Mouse (Mus musculus) skeletal muscle tissue, adult 2 months (tissue): Measurements from ENCODE around the gene Pfkm.

Experiments
- DNase-seq: peaks from one replicate; pipeline ENCODE4 v3.0.0-alpha.2; 2012; ENCODE audit warnings: low read depth, low spot score

The Pfkm gene

DNA sequence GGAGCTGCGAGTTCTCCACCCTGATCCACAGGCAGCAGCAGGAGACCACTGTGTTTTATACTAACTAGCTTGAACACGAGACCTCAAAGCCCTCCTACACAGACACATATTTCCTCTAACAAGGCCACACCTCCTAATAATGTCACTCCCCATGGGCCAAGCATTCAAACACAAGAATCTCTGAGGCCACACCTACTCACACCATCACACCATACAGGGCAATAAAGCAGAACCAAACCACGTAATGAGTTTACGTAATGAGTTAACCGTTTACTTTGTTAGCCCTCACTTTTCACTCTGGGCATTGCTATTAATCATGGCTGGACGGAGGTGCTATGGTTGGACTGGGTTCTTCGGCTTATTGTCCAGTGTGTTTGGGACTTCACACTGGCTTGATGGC, 47.4 kb downstream of the Pfkm start:
- no peak for DNase-seq

DNA sequence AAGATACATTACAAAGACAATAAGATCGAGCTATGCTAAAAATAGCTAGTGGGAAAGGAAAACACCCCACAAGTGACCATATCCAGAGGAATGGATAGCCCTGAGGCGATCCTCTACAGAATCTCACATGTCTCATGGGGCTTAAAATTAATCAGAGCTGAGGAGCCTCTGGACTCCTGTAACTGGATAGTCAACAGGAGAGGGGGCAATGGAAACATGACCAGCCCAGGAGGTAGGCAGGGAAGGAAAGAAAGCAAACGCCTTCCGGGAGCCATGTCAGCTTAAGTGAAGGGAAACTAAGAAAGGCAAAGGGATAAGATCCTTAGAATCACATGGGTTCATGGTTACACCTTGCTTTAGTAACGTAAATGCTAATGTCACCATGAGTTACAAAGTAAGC, 48.4 kb downstream of the Pfkm start:
- DNase-seq: peak; percentile 69

DNA sequence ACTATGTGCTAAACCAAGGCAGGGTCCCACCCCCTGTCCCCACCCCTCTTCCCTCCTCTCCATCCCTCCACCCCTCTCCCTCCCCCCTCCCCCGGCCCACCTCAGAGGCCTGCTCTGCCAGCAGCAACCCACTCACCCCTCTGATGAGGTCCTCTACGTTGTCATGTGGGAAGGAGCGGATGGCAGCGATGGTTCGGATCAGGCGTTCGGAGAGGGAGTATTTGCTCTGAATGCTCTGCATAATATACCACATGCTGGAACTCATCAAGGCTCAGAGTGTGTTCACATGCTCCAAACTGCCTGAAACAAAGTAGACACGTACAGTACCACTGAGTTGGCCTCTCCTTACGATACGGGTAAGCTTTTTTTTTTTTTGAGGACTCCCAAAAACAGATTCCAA, 50.1 kb downstream of the Pfkm start:
- DNase-seq: no peak

DNA sequence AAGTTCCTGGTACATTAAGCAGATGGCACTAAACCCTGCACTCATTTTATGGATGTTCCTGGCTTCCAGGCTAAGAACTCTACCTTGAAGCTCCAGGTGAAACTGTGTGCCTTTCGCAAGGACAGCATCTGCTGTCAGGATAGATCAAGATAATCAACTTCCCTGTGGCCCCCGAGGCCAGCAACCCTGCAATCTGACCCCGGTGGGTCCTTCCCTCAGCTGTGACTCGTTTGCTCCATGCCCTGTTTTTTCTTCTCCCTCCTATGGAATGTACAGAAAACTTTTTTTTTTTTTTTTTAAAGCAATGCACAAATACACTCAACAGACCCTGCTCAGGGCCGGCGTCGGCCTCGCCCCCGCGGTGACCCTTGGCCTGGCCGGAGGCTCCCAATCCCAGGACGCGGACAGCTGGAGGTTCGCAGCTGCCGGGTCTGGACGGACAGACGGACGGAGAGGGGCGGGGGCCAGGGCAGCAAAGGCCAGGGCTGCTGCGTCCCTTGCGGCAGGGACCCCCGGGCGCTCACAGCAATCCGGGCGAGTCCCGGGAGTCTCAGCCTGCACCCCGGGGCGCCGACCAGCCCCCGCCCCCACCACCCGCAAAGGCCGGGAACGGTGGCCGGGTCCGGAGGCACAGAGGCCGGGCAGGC, 52.6 kb downstream of the Pfkm start:
- no peak for DNase-seq

DNA sequence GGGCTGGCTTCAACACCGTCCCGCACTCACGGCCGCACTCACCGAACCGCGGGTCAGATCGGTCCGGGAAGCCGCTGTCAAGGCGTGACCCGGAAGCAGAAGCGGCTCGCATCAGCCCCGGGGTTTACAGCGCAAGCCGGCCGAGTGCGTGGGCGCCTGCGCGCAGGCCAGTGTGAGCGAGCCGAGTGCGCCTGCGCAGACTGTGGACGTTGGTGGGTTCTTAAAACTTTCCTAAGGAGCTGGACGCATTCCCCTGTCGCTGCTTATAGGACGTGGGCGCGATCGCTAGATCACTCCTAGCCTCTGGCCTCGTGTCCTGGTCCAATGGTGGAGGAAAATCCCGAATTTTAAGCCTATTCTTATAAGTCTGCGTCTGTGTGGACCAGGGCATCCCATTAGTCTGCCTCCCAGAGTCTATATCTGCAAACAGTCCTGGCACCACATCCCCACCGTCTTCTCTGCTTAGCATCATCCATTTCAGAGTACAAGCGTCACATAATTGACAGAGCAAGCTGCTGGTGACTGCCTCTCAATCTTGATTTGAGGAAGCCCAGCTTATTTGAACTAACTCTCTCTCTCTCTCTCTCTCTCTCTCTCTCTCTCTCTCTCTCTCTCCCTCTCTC, 53.3 kb downstream of the Pfkm start:
- DNase-seq: peak; percentile 96

DNA sequence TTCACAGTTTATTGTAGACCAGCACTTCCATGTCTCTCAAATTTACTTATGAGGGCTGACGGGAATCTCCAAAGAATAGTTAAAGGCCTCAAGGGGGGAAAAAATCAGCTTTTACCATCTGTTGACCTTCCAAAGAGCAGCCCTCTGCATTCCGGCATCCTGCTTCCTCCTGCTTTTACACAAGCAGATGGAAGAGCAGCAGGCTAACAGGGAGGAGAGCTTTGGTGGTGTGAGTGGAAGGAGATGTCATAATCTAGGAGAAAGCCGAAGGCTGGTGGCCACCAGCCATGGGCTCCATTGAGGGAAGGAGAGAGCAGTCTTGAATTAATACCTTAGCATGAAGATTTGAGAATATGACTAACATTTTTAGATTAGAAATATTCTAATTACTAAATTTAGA, 56.0 kb downstream of the Pfkm start:
- DNase-seq: no peak

DNA sequence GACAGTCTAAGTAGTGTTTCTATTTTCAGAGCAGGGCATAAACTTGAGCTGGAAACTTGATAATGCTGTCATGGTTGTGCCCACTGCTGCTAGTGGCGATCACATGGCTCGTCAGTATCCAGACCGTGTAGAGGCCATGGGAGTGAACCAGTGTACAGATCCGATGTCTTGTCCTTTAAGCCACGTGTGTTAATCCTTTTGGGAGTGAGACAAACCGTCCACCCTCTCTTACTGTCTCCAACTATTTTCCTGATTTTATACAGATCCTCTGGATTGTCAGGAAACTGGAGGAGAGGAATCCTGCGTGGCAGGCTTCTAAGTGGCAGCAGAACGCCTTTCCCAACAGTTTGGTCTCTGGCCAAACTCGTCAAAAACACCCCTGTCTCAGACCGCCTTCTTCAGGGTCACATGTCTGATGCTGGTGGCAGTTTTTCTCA, 56.8 kb downstream of the Pfkm start:
- peak; percentile 94 for DNase-seq

DNA sequence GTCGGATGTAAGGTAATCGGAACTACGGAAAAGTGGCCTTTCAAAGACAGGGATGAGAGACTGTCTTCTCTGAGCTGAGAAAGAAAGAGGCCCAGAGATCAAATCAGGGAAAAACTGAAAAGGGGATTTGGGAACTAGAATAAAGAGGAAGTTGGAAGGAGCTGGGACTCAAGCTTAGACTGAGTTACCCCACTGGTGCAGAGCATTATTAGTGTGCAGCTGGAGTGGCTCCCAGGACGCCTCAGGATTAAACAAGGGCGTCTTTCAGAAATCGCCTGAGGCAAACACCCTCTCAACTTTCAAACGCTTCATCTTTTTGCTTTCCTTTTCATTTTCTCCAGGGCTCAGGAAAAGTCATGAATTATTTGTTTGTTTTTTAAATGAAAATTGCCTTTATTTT, 60.5 kb downstream of the Pfkm start:
- no peak for DNase-seq

DNA sequence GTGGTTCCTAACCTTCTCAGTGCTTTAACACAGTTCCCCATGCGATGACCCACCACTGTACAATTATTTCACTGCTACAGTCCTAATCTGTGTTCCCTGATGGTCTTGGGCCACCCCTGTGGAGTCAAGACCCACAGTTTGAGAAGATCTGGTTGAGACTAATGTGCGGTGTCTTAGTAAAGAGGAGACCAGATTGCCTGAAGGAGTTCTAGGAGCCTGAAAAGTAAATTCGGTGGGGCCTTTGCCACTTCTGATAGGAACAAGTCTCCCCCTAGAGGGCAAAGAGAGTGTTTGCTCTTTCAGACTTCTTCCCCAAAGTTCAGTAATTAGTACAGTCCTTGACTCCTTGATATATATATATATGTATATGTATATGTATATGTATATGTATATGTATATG, 61.2 kb downstream of the Pfkm start:
- DNase-seq: peak; percentile 69

DNA sequence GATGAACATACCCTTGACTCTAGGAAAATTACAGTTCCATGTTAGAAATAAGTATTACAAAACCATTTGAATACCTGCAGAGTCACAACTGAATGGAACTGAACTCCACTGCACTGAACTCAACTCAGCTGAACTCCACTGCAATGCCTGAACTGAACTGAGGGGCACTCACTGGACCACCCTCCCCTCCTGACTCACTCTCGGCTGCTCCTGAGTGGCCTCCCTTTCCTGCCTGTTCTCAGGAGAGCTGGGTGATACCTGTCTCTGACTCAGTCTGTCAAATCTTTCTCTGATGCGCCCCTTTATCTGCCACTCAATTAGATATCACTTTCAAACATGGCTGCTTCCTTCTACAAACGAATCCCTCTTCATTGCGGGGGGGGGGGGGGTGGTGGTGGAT, 61.8 kb downstream of the Pfkm start:
- DNase-seq: no peak

DNA sequence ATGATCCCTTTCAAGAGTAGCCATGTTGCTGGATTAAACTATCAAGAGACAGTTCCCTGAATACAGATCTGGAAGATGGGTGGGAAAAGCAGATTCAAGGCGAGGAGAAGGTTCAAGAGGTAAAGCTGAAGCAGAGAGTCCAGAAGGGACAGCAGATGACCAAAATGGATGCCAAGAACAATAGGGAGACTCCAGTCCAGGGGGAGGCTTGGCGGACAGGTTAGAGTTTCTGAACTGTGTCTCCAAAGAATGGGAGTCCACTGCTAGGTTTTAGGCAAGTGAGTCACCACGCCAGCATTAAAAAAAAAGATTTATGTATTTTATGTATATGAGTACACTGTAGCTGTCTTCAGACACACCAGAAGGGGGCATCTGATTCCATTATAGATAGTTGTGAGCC, 62.2 kb downstream of the Pfkm start:
- no peak for DNase-seq

DNA sequence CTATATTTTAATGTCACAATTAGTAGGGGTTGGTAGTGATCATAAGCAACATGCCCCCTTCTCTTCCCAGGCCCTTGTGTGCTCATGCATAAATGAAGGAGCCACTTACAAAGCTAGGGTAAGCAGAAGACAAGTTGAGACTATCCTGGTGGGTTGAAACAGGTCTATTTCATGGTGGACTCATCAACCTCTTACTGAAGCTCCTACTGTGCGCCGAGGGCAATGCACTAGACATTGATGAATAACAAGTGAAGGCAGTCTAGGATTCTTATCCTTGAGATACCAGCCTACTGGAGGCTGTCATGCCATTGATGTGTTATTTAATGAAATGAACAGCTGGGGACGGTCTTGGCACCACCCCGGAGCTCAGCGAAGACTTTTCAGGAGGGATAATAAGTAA, 62.9 kb downstream of the Pfkm start:
- no peak for DNase-seq

DNA sequence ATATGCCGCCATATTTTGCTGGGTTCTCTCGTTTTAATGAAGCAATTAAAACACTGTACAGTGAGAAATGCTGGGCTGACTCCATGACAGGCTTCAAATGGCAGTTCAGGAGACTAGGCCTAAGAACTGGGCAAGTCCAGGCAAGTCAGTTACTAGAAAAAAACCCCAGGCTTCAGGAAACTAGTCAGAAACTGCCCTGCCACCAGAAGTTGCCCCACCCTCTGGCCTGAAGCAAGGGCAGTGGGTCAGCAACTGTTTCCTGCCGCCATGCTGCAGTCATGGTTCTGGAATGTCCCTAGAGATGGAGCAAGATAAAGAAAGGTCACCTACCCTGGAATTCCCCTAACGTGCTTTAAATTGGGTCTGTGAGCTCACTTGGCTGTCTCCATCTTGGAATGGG, 63.6 kb downstream of the Pfkm start:
- DNase-seq: no peak

DNA sequence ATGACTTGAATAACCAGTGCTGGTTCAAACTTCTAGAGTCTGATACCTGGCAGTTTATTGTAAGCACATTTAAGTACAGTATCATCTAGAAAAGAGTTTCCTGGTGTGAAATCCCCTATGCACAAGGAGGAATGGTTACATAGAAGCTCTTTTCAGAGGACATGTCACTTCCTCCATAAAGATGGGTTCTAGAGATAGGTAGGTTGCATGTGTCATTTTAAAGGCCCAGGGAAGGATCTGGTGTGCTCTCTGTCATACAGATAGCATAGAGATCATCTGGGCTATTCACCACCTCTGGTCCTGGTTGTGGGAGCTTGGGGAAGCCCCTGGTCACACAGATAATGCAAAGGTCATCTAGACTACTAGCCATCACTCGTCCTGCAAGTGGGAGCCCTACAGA, 64.9 kb downstream of the Pfkm start:
- no peak for DNase-seq

DNA sequence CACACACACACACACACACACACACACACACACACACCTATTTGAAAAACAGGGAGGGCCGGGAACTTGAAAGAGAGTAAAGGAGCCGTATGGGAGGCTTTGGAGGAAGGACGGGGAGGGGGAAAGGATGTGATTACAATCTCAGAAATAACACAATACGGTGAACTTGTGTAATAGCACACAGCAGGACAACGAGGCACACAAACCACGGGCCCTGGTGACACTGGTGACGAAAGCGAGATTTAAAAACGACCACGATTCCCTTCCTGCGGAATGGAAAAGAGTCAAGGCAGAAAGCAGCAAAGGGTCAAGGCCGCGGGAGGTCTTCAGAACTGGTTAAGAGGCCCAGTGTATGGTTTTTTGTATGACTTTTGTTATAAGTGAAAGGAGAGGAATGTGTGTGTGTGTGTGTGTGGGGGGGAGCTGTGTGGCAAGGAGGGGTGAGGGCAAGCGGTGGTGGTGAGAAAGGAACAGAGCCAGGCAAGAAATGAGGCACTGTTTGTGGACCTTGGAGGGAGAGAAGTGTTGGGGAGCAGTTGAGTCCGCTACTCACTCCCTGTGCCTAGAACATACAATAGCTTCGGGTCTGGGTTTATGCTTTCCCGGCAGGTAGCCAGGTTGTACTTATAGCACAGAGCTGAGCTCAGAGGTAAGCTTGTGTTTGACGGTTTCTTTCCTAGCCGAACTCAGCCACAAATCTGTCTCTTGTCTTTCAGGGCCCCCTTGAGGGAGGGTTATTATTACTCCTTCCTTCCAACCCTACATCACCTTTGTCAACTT, 68.8 kb downstream of the Pfkm start:
- DNase-seq: no peak

DNA sequence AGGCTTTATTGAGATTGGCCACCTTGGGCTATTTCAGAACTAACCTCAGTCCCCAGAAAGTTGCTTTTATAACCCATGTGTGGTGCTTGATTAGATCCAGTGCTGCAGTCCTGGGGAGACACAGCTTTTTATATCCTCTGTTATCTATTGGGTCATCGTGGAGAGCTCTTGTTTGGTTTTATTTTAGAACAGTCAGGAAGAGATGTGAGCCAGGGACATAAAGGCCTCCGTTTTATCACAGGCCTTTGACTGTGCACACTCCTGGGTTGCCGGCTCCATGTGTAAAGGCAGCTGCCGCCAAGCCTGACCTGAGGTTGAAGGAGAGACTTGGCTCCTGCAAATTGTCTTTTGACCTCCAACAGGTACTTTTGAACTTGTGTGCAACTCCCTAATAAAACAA, 70.2 kb downstream of the Pfkm start:
- DNase-seq: no peak

DNA sequence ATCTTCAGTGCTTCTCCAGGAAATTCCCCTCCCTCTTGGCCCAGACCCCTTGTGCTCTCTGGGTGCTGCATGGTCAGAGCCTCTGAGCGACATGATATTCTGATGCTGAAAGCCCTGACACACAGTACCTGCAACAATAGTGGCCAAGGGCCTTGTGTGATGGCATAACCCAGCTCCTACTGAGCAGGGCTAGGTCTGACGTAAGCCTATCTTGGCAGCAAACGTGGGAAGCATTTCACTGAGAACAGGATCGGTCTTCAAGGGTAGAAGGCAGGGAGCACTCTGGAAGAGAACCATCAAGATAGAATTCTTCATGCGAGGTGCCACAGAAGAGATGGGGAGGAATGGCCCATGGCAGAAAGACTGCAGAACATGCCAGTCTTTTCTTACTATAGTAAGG, 73.1 kb downstream of the Pfkm start, which contains the start of gene Asb8:
Gene Asb8 (minus strand): TSS at position 101 of the 400 bp plus-strand sequence.
- DNase-seq: no peak

DNA sequence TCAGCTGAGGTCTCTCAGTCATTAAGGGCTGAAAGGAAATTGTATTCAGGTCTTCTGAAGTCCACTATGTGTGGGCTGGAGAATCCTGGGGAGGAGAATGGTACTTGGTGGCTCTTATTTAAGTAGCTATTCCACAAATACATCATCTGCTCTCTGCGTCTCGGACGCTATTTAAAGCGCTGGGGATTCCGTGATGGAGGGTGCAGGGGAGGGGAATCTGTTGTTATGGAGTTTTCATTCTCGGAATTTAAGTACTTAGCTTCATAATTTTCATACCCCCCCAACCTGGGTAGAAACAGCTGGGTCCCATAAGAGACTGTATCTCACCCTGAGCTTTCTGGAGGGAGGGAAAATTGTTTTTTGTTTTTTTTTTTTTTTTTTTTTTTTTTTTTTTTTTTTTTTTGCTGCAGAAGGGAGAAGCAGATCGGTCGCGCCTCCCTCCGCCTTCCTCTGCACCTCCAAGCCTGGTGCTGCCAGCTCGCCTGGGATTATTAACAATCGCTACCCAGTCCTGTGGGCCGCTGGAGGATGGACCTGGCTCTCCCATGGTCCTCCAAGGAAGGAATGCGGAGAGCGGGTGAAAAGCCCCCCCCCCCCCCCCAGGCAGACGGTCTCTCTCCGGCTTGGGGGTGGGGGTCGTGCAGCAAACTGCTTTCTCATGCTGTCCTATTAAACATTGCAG, 74.7 kb downstream of the Pfkm start, which contains the start of gene Ccdc184:
Gene Ccdc184 (plus strand): TSS at position 196 of the 682 bp plus-strand sequence.
- no peak for DNase-seq

DNA sequence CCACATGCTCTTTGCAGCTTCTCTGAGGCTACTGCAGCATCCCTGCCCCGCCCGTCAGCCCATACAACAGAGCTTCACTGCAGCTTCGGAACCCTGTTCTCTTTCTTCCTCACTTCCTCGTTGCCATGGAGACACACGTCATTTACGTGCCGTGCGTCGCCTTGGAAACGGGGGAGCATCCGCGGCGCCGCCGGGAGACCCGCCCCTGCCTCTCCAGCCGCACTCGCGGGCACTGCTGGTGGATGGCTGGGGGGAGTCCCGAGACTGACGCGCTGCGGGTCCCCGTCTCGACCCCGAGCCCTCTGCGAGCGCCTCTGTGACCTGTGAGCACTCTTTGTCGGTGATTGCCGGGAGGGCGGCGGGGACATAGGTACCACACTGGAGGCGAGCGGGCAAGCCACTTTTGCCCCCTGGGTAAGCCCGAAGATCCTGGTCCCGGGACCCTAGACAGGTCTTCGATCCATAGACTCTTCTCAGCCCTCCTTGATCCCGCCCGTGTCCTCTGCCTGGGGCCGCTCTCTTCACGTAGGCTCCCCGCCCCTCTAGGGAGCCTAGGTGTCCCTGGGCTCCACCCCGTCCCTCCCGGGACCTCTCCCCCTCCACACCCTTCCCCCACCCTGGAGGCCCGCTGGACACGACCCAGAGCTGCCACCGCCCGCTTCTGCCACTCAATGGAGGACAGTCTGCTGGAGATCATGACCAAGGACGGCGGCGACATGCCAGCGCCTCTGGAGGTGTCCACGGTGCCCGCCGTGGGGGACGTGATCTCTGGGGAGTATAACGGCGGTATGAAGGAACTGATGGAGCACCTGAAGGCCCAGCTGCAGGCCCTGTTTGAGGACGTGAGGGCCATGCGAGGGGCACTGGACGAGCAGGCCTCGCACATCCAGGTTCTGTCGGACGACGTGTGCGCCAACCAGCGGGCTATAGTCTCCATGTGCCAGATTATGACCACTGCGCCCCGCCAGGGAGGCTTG, 75.5 kb downstream of the Pfkm start:
- DNase-seq: no peak

DNA sequence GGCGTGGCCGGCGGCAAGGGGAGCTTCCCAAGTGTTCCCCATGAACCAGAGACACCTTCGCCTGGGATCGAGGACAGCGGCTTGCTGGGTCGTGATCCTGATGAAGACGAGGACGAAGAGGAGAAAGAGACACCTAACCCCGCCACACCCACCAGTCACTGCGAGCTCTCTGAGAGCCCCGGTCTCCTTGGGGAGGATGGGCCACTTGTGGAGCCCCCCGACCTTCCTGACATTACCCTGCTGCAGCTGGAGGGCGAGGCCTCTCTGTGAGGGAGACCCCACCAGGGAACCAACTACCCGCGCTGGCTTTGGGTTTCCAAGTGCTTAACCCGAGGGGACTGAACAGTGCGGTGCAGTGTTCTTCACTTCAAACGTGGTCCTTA, 76.2 kb downstream of the Pfkm start:
- no peak for DNase-seq

DNA sequence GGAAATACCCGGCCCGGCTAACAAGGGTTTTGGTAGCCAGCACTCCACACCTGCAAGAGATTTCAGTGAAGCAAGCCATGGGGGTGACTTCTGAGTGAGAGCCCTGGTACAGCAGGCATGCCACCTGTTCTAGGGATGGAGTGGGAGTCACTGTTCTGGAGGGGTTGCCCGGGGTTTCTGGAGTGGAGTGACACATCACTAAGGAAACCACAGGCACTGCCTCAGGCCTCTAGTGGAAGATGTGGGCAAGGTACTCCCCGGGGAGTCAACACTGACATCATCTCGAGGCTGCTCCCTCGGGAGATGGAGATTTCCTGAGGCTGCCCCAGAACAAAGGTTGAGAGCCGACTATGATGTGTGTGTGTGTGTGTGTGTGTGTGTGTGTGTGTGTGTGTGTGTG, 78.0 kb downstream of the Pfkm start:
- no peak for DNase-seq
